Mouse (Mus musculus) hindbrain, embryonic 15.5 days (tissue): ENCODE data around the gene Tectb. TPM values are rescaled to one million over a fixed set of nuclear protein-coding genes. Genes with fewer than 3 reads are reported as not detected.
"Not testable (repeated sequence)": the region's sequence is repeated elsewhere in the genome, so short reads cannot be mapped to it uniquely, and the experiment has no call there.

ENCODE experiments used
- ATAC-seq: fragments of 200-750 bp; cut with Nextera tagmentation; 2 replicates; pipeline ENCODE4 v1.8.0; 2017; ENCODE audit warnings: low read depth, moderate number of reproducible peaks, moderate TSS enrichment; ENCODE audit not compliant: low FRiP score
- H3K27ac ChIP-seq: fragments of 300-500 bp; sonication (generic); replicated peaks from 2 replicates; pipeline ENCODE4 v1.5.1; 2015; ENCODE audit warnings: mild to moderate bottlenecking, inconsistent platforms
- H3K27me3 ChIP-seq: fragments of 300-500 bp; sonication (generic); 2 replicates; pipeline ENCODE4 v1.6.1; 2015; ENCODE audit warnings: control low read depth, inconsistent platforms
- H3K36me3 ChIP-seq: fragments of 300-500 bp; sonication (generic); 2 replicates; pipeline ENCODE4 v1.6.1; 2015; ENCODE audit warnings: control low read depth, inconsistent platforms
- H3K4me1 ChIP-seq: fragments of 300-500 bp; sonication (generic); replicated peaks from 2 replicates; pipeline ENCODE4 v1.6.1; 2015; ENCODE audit warnings: control low read depth, inconsistent platforms
- H3K4me2 ChIP-seq: fragments of 300-500 bp; sonication (generic); 2 replicates; pipeline ENCODE4 v1.6.1; 2015; ENCODE audit warnings: moderate library complexity, mild to moderate bottlenecking, inconsistent platforms
- H3K4me3 ChIP-seq: fragments of 300-500 bp; sonication (generic); 2 replicates; pipeline ENCODE4 v1.5.1; 2015; ENCODE audit warnings: mild to moderate bottlenecking, inconsistent platforms
- H3K9ac ChIP-seq: fragments of 300-500 bp; sonication (generic); 2 replicates; pipeline ENCODE4 v1.6.1; 2015; ENCODE audit warnings: inconsistent platforms
- H3K9me3 ChIP-seq: fragments of 300-500 bp; sonication (generic); 2 replicates; pipeline ENCODE4 v1.6.1; 2016; ENCODE audit warnings: control low read depth, inconsistent platforms
- WGBS: fragments of 180-500 bp; shearing (Covaris S2); methylation state at CpG from one replicate; pipeline ENCODE4 v1.1.7; 2015; 5-methylcytosine and 5-hydroxymethylcytosine counted together
- polyA plus RNA-seq: library from polyadenylated mRNA; unstranded; fragments of >200 nt; fragmentation: Nextera tagmentation; extraction: Ambion mirVana; gene quantifications from 2 replicates; pipeline ENCODE4 v1.2.1, GENCODE M21; 2015

Gene Tectb
- polyA plus RNA-seq, 1 experiment from 2014 or later: 0.06 TPM

GRCm38 (mm10) chr19:55147568-55147967 is 33.0 kb upstream of the Tectb start:
- Histone ChIP-seq H3K36me3 (no peaks in the 10 kb centered on the region), H3K4me1 (0 out of 2 replicates have a peak, but pooled peaks cover 4% of the 10 kb centered on the region), H3K27ac (no peak overlapping the region), H3K9ac (no peak overlapping the region), H3K27me3 (no peaks in the 10 kb centered on the region), H3K9me3 (no peaks in the 10 kb centered on the region), H3K4me3 (no peak overlapping the region), H3K4me2 (no peak overlapping the region)
- 81% methylated on average over 9 of the region's 9 CpGs for WGBS
- no peak for ATAC-seq

DNA sequence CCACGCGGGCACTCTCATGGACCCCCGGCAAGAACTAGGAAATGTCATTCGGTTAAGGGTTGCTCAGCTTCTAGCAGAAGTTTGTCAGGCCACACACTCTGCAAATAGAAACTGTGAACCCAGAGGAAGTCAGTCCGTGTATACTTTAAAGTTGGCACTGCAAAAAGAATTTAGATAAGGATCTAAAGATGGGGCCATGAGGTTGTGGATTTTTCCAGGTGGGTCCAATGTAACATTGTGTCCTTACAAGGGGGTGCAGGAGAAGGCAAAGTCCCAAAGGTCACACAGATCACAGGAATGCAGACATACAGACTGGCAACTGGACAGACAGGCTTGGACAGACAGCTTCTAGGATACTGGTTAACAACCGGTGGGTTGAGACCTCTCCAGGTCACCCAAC is 32.4 kb upstream of the Tectb start:
- 89% methylated on average over 6 of the region's 6 CpGs for WGBS
- no peaks in the 10 kb centered on the region for H3K36me3 ChIP-seq

GRCm38 (mm10) chr19:55149646-55150045 is 30.9 kb upstream of the Tectb start:
- H3K27me3 ChIP-seq: no peaks in the 10 kb centered on the region
- no peak for ATAC-seq
- no peaks in the 10 kb centered on the region for H3K36me3 ChIP-seq
- H3K27ac ChIP-seq: no peak overlapping the region
- no peak overlapping the region for H3K4me2 ChIP-seq
- H3K4me1 ChIP-seq: no peaks in the 10 kb centered on the region
- H3K9ac ChIP-seq: no peak overlapping the region
- no peaks in the 10 kb centered on the region for H3K9me3 ChIP-seq
- WGBS: 78% methylated on average over 6 of the region's 6 CpGs
- no peak overlapping the region for H3K4me3 ChIP-seq

More for the DNA sequence above, 32.4 kb upstream of the Tectb start:
- no peak for ATAC-seq
- H3K4me2 ChIP-seq: no peak overlapping the region
- H3K27ac ChIP-seq: no peak overlapping the region
- no peak overlapping the region for H3K4me3 ChIP-seq
- 0 out of 2 replicates have a peak, but pooled peaks cover 4% of the 10 kb centered on the region for H3K4me1 ChIP-seq
- H3K9ac ChIP-seq: no peak overlapping the region
- H3K27me3 ChIP-seq: no peaks in the 10 kb centered on the region
- H3K9me3 ChIP-seq: no peaks in the 10 kb centered on the region

DNA sequence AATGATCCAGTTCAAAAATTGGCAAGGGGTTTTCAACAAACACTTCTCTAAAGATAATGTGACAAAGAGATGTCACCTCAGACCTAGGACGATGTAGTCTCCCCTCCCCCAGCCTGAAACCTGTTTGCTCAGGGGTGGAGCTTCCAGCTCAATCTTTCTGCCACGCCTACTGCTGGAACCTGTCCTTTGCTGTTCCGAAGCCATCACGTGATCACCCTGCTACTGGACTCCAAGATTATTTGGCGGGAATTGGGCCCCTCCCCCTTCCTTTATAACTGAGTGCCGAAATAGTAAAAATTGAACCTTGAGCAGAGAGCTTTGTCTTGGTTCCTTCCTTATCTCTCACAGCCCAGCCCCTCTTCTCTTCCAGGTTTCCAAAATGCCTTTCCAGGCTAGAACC is 28.3 kb upstream of the Tectb start:
- not testable (repeated sequence) for H3K27me3 ChIP-seq, H3K9me3 ChIP-seq, H3K4me2 ChIP-seq, H3K4me1 ChIP-seq, H3K27ac ChIP-seq, H3K36me3 ChIP-seq, H3K4me3 ChIP-seq, H3K9ac ChIP-seq, ATAC-seq
- 79% methylated on average over 6 of the region's 6 CpGs for WGBS

DNA sequence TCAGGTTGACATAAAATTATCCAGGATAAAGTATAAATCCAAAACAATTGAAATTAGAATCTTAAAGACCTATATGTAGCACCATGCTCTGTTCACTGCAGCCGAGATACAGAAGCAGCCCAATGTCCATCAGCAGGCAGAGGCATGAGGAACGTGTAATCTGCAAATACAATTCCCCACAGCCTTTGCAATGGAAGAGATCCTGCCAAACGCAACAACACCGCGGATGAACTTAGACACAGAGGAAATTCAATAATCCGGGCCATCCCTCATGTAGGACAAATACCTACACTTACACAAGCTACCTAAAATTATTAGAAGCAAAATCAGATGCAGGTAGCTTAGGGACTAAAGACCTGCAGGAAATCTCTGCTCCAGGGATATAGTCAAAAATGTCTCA is 27.6 kb upstream of the Tectb start:
- no peak overlapping the region for H3K27ac ChIP-seq
- WGBS: 90% methylated on average over 6 of the region's 6 CpGs
- H3K4me2 ChIP-seq: no peak overlapping the region
- no peak overlapping the region for H3K4me3 ChIP-seq
- no peaks in the 10 kb centered on the region for H3K27me3 ChIP-seq
- no peak for ATAC-seq
- H3K9me3 ChIP-seq: no peaks in the 10 kb centered on the region
- no peaks in the 10 kb centered on the region for H3K4me1 ChIP-seq
- no peak overlapping the region for H3K9ac ChIP-seq
- no peaks in the 10 kb centered on the region for H3K36me3 ChIP-seq

- ATAC-seq: no peak
- WGBS: 87% methylated on average over 7 of the region's 7 CpGs
- H3K27ac ChIP-seq: no peak overlapping the region
- H3K9ac ChIP-seq: no peak overlapping the region
- H3K4me3 ChIP-seq: no peak overlapping the region
- H3K36me3 ChIP-seq: no peaks in the 10 kb centered on the region
- H3K27me3 ChIP-seq: no peaks in the 10 kb centered on the region
- H3K4me2 ChIP-seq: no peak overlapping the region
- no peaks in the 10 kb centered on the region for H3K9me3 ChIP-seq
- no peaks in the 10 kb centered on the region for H3K4me1 ChIP-seq
Measured at GRCm38 (mm10) chr19:55157029-55157428, 23.5 kb upstream of the Tectb start.

GRCm38 (mm10) chr19:55158606-55159005 is 21.9 kb upstream of the Tectb start:
- WGBS: 61% methylated on average over 8 of the region's 8 CpGs

DNA sequence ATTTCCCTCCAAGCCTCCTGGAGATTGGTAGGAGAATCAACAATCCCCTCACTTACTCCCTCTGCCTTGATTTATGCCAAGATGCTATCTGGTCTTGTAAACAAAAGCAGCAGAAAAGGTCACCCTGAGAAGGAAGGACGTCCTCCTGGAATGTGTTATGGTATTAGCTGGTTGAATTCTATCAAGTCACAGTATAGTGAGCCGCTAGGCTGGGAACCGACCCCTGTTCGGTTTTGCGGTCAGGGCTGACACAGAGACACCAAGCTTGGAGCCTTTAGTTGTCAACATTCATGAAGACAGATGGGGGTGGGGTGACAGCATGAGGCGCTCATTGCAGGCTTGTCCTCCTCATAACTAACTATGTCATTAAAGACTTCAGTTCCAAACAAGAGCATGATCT is 20.7 kb upstream of the Tectb start:
- ATAC-seq: no peak
- no peaks in the 10 kb centered on the region for H3K36me3 ChIP-seq
- no peaks in the 10 kb centered on the region for H3K4me1 ChIP-seq
- no peak overlapping the region for H3K27ac ChIP-seq
- no peaks in the 10 kb centered on the region for H3K9me3 ChIP-seq
- H3K9ac ChIP-seq: no peak overlapping the region
- no peak overlapping the region for H3K4me2 ChIP-seq
- no peak overlapping the region for H3K4me3 ChIP-seq
- H3K27me3 ChIP-seq: no peaks in the 10 kb centered on the region
- 89% methylated on average over 6 of the region's 6 CpGs for WGBS

More at GRCm38 (mm10) chr19:55158606-55159005, 21.9 kb upstream of the Tectb start:
- H3K4me3 ChIP-seq: no peak overlapping the region
- no peaks in the 10 kb centered on the region for H3K36me3 ChIP-seq
- no peak overlapping the region for H3K9ac ChIP-seq
- no peak overlapping the region for H3K4me2 ChIP-seq
- no peaks in the 10 kb centered on the region for H3K27me3 ChIP-seq
- H3K4me1 ChIP-seq: no peaks in the 10 kb centered on the region
- H3K27ac ChIP-seq: no peak overlapping the region
- no peak for ATAC-seq
- no peaks in the 10 kb centered on the region for H3K9me3 ChIP-seq

DNA sequence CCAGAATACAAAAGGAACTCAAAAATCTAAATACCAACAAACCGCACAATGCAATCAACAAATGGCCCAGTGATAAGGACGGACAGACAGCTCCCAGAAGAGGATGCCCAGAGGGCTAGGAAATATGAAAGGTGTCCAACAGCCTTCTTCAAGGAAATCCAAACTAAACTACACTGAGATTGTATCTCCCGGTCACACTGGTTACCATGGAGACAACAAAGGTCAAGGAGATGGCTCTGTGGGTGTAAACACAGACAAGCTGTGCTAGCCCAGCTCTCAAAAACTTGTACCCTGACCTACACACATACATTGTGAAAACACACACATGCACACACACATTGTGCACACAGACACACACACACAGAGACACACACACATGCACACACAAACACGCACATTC is 18.3 kb upstream of the Tectb start:
- Histone ChIP-seq H3K36me3 (no peaks in the 10 kb centered on the region), H3K27me3 (no peaks in the 10 kb centered on the region), H3K4me1 (no peaks in the 10 kb centered on the region), H3K27ac (no peak overlapping the region), H3K9ac (no peak overlapping the region), H3K4me3 (no peak overlapping the region), H3K9me3 (no peaks in the 10 kb centered on the region), H3K4me2 (no peak overlapping the region)
- no peak for ATAC-seq
- 76% methylated on average over 4 of the region's 4 CpGs for WGBS

DNA sequence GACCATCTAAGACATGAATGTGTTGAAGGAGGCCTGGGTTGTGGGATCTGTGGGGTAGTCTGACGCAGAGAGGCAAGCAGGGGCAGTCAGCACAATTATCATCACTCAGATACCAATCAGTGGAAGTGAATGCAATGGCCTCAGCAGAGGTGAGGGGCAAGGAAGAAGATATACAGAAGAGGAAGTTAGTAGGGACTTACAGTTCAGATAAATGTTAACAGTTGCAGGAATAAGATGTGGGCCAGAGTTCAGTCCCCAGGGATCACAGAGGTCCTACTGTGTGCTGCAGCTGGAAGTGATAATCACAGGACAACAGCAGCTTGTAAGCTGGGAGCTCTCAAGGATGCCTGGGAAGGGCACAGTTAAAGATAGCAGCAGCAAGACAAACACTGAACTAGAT is 16.4 kb upstream of the Tectb start:
- no peak overlapping the region for H3K4me2 ChIP-seq
- no peak overlapping the region for H3K27ac ChIP-seq
- no peaks in the 10 kb centered on the region for H3K4me1 ChIP-seq
- H3K9me3 ChIP-seq: no peaks in the 10 kb centered on the region
- H3K27me3 ChIP-seq: no peaks in the 10 kb centered on the region
- ATAC-seq: no peak
- no peaks in the 10 kb centered on the region for H3K36me3 ChIP-seq
- no peak overlapping the region for H3K4me3 ChIP-seq
- H3K9ac ChIP-seq: no peak overlapping the region
- WGBS: 83% methylated on average over 1 of the region's 1 CpGs

DNA sequence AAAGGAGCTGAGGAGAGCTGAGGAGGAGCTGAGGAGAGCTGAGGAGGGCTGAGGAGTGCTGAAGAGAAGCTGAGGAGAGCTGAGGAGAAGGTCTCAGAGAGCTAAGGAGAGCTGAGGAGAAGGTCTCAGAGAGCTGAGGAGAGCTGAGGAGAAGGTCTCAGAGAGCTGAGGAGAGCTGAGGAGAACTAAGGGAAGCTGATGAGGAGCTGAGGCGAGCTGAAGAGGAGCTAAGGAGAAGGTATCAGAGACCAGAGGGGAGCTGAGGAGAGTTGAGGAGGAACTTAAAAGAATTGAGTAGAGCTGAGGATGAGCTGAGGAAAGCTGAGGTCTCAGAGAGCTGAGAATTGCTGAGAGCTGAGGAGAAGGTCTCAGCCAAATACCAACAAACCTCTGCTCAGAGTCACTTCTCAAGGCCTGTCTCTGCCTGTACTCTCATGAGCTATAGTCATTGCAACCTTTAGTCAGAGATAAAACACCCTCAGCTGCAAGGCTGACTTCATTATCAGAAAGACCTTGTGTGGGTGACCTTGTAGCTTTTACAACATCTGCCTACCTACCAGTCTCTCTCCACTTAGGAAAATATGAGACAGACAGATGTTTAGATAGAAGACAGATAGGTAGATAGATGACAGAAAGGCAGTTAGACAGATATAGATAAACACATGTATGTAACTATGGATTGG is 15.2 kb upstream of the Tectb start:
- H3K27ac ChIP-seq: no peak overlapping the region
- no peaks in the 10 kb centered on the region for H3K36me3 ChIP-seq
- WGBS: 79% methylated on average over 1 of the region's 1 CpGs
- H3K9ac ChIP-seq: no peak overlapping the region
- no peaks in the 10 kb centered on the region for H3K27me3 ChIP-seq
- ATAC-seq: no peak
- H3K4me2 ChIP-seq: no peak overlapping the region
- H3K4me3 ChIP-seq: no peak overlapping the region
- no peaks in the 10 kb centered on the region for H3K9me3 ChIP-seq
- no peaks in the 10 kb centered on the region for H3K4me1 ChIP-seq

- H3K27me3 ChIP-seq: no peaks in the 10 kb centered on the region
- no peak overlapping the region for H3K27ac ChIP-seq
- no peak for ATAC-seq
- H3K36me3 ChIP-seq: no peaks in the 10 kb centered on the region
- no peak overlapping the region for H3K9ac ChIP-seq
- WGBS: 81% methylated on average over 4 of the region's 4 CpGs
- no peak overlapping the region for H3K4me3 ChIP-seq
- no peaks in the 10 kb centered on the region for H3K4me1 ChIP-seq
- no peaks in the 10 kb centered on the region for H3K9me3 ChIP-seq
- no peak overlapping the region for H3K4me2 ChIP-seq
Measured at GRCm38 (mm10) chr19:55165954-55166353, 14.6 kb upstream of the Tectb start.

DNA sequence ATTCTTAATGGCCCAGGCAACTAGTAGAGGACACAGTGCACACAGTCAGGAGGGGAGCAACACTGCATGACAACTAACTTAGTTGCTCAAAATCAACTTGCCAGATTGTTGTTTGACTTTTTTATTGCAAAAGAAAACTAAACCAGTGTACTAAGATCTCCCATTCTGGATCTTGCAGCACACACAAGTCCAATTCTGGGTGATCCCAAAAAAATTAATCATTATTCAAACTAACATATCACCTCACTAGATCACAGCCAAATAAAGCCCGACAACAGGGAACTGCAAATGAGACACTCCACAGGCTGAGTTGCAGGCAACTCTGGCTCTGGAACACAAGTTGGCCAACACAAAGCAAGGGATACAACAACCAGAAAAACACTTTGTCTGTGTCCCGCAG is 13.8 kb upstream of the Tectb start:
- Histone ChIP-seq H3K36me3 (no peaks in the 10 kb centered on the region), H3K4me3 (no peak overlapping the region), H3K9me3 (no peaks in the 10 kb centered on the region), H3K27me3 (no peaks in the 10 kb centered on the region), H3K9ac (no peak overlapping the region), H3K27ac (no peak overlapping the region), H3K4me2 (no peak overlapping the region), H3K4me1 (no peaks in the 10 kb centered on the region)
- no peak for ATAC-seq
- 96% methylated on average over 2 of the region's 2 CpGs for WGBS
